Mouse (Mus musculus) layer of hippocampus, postnatal 36 days (tissue): Measurements from ENCODE around the gene Trpm3. TPM values are rescaled to one million over a fixed set of nuclear protein-coding genes. Genes with fewer than 3 reads are reported as not detected.

Source experiments
- DNase-seq, 2 experiments: peaks; one replicate each; pipeline ENCODE4 v3.0.0; 2022
- total RNA-seq, 2 experiments: library from RNA; stranded (reverse); gene quantifications; 2 replicates each; pipeline ENCODE4 v1.2.3; 2021

Trpm3 gene
- total RNA-seq, 2 experiments from 2014 or later, result 56.8 to 71.5 TPM

- DNase-seq, result no peak
Observed at GRCm38 (mm10) chr19:22928366-22928765, 789.5 kb downstream of the Trpm3 start.

DNA sequence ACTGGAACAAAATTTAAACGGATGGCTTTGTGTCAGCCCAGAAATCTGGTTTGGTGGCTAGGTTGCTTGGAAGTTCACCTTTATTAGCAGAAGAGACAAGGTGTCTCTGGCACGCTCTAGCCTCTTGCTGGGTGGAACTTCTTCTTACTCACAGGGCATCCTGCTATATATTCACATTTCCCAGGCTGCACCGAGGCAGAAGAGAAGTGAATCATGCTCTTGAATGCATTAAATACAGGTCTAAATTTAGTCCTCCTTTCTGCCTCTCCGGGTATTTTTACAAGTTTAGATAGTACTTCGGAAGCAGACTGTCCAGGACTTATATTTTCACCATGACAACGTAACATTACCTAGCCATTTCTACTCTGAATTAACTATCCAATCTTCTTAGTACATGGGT is 790.9 kb downstream of the Trpm3 start:
- DNase-seq, result no peak

DNA sequence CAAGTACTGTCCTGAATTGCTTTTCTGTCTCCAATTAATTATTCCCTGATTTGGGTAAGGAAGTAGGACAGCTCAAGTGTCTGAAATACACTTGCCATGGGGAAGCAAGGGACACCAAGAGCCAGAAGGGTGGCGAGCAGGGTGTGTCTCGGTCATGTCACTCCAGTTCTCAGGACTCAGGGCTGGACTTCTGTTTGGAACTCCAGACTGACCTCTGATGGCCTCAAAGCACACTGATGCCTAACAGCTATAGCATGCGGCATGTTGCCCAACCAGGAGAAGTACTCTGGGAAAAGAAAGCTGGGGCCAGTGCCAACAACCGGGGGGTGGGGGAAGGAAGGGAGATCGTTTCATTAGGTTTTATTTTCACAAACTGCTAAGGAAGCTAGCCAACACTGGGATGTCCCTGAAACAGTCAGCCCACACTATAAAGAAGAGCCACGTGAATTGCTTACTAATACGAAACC is 791.6 kb downstream of the Trpm3 start:
- DNase-seq, result peak; percentile 23 to 37

DNA sequence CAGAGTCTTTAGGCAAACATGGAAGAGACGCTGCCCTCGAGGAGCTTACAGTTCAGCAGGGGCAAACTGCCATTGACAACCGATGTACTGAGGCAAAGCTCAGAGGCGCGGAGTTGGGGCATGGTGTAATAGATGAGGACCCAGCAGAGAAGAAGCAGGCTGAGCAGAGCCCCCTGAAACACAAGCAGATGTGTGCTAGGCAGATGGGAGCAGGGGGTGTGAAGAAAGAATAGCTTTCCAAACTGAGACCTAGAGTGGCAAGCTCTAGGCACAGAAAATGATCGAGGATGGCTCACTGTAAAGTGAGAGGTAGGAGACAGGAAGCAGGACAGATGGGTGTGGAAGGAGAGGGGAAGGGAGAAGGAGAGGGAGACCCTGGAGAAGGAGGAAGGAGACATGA is 792.2 kb downstream of the Trpm3 start:
- no peak for DNase-seq

DNA sequence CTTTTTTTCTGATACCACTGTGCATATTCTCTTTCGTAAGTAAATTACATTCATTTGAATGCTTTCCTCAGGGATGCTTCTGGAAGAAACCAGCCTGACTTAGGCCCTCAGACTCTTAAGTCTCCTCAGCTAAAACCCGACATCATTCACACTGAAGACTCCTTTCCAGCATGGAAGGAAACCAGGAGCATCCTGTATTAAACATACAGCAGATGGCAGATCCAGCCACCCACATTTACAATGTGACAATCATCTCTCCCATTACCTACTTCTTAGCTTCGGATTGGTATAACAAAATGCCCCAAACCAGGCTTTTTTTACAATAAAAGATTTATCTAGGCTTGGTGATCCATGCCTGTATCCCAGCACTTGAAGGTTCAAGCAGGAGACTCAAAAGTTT is 796.2 kb downstream of the Trpm3 start:
- DNase-seq, result no peak

- no peak for DNase-seq
Observed at GRCm38 (mm10) chr19:22938848-22939724, 800.2 kb downstream of the Trpm3 start.

DNA sequence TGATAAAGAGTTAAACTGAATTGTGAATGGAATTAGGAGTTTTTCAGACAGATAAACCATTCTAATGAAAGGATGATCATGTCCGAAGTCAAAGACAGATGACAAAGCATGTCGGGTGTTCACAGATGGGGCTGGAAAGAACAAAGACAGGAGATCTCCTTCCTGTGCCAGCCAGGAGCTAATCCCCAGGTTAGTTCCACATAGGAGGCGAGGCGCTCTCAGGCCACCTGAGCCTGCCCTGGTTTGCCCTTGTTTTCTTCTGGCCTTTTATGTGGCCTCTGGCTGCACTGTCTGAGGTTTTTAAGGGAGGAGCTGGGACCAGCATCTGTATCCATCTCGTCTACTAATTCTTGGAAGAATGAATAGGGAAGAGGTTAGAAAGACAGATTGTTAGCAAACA is 801.0 kb downstream of the Trpm3 start:
- no peak for DNase-seq

DNA sequence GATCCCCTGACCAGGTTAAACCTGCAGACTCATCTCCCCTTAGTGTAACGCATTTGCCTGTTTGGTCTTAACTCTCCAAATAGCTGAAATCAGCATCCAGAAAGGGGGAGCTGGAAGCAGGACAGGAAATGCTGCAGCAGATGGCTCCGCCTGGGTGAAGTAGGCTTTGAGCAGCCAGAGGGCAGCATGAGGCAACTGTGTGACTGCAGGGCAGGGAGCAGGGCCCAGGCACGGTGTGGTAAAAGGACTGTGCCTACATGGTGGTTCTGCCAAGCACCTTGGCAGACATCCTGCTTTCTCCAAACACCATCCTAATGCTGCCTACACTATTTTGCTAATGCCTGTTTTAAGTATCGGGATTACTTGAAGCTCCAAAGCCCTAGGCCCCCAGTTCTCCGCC is 801.6 kb downstream of the Trpm3 start:
- DNase-seq, result peak; percentile 78 to 84

DNA sequence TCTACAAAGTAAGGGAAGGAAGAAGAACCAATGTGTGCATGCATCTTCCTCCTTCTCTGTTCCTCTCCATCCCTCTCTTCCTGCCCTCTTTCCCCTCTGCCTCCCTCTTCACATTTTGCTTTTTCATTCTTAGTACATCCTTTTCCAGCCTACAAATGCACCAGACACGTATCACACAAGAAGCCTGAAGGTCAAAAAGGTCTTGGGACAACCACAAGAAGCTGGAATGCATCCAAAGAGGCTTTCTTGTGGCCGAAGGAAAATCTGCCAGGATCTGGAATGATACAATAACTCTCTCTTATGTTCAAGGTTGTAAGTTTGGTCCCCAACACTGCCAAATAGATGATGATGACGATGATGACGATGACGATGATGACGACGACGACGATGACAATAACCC is 802.1 kb downstream of the Trpm3 start:
- DNase-seq, result no peak

DNA sequence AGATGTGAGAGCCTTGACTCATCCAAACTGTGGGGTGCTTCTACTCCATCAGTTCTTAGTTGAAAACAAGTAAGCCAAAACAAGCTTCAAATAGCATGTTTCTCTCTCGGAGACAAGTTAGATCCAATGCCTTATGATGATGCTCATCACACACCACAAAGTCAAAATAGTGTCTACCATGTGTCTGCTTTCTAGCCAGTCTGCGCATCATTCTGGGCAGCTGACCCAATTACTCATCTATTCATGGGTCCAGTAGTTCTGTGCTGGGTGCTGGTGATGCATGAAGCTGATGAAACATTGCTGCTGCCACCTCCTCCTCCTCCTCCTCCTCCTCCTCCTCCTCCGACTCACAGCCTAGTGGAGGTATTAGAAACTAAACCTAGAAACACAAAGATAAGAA is 813.6 kb downstream of the Trpm3 start:
- DNase-seq, result no peak

DNA sequence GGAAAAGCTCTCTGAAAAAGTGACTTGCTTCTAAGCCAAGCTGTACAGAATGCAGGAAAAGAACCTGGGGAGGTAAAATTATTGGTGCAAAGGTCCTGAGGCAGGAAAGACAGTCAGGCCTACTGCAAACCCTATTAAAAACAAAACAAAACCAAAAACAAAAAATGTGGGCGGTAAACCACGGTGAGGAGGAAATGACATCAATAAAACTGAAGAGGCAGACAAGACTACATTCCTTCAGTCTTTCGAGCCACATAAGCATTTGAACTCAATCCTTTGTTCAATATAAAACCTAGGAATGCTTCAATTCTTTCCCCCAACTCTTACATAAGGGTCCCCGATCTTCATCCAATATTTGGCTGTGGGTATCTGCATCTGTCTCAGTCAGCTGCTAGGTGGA is 814.3 kb downstream of the Trpm3 start:
- DNase-seq, result no peak

DNA sequence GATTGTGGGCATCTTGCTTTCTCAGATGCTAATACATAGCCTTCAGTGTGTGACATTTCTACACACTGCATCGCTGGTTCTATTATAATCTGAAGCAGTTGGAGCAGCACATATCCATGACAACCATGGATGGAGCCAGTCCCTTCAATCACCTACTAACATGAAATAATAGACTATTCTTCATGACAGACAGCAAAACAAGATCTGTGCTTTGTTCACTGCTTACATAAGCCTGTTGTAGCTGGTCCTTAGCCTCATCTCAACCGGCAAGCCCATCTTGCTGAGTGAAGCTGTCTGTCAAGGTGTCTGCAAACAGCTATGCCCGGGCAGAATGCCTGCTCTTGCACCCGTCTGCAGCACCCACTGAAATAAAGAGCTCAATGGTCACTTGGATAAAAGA is 819.6 kb downstream of the Trpm3 start:
- peak; percentile 52 to 64 for DNase-seq

- DNase-seq, result no peak
Observed at GRCm38 (mm10) chr19:22960450-22961265, 821.8 kb downstream of the Trpm3 start.

- DNase-seq, result peak in 1 of 2 experiments; percentile 15
Observed at GRCm38 (mm10) chr19:22962001-22962708, 823.3 kb downstream of the Trpm3 start.

- DNase-seq, result peak in 1 of 2 experiments; percentile 19
Observed at GRCm38 (mm10) chr19:22962731-22963130, 823.9 kb downstream of the Trpm3 start.

GRCm38 (mm10) chr19:22963726-22964398 is 825.0 kb downstream of the Trpm3 start:
- no peak for DNase-seq

GRCm38 (mm10) chr19:22965470-22965869 is 826.6 kb downstream of the Trpm3 start:
- DNase-seq, result peak in 1 of 2 experiments; percentile 44

- no peak for DNase-seq
Observed at GRCm38 (mm10) chr19:22973294-22973693, 834.4 kb downstream of the Trpm3 start.

GRCm38 (mm10) chr19:22973727-22974126 is 834.9 kb downstream of the Trpm3 start:
- no peak for DNase-seq

- DNase-seq, result no peak
Observed at GRCm38 (mm10) chr19:22975801-22976200, 837.0 kb downstream of the Trpm3 start.

- peak in 1 of 2 experiments; percentile 38 for DNase-seq
Observed at GRCm38 (mm10) chr19:22977508-22977907, 838.7 kb downstream of the Trpm3 start.

GRCm38 (mm10) chr19:22978763-22979162 is 839.9 kb downstream of the Trpm3 start:
- DNase-seq, result no peak
